Mouse (Mus musculus) heart, adult 9 months (tissue): Measurements from ENCODE around the gene Rad23b.
"Not testable (repeated sequence)": the region's sequence is repeated elsewhere in the genome, so short reads cannot be mapped to it uniquely, and the experiment has no call there.

Source experiments
- DNase-seq, 2 experiments: peaks; one replicate each; pipeline ENCODE4 v3.0.0; 2022; ENCODE audit warnings: low spot score in 2 of 2

The Rad23b gene

DNA sequence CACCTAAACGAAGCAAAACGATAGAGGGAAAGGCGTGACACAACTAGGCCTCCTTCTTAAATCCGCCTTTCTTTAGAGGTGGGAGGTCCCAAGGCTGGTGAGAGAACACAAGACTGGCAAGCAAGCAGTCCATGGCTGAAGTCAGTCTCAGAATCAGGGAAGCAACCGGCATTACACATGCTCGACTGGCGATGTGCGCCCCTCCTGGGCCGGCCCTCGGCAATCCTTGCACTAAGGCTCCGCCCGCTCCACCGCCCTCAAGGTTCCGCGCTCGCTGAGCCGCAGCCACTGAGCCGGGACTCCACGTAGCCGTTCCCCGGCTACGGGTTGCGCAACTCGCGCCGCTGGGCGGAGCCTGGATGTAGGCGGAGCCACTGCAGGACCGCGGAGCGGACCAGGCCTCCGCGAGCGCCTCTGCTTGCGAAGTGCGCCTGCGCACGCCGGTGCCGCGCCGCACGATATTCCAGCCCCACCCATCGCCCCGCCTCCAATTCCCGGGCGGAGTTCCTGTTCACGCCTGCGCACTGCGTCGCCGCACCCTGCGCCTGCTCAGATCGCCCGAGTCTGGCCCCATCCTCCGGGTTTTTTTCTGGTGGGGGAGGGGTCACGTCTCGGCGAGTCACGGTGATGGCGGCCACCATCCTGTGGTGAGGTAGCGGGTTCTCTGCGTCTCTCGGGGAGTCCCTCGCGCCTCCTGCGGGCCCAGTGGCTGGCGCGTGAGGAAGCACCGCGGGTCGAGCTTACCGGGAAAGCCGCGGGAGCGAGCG, at the start of gene Rad23b:
Gene Rad23b, plus strand, starts transcription at position 592 of the 767 bp plus-strand sequence.
- peak; percentile 99 to 100 for DNase-seq

DNA sequence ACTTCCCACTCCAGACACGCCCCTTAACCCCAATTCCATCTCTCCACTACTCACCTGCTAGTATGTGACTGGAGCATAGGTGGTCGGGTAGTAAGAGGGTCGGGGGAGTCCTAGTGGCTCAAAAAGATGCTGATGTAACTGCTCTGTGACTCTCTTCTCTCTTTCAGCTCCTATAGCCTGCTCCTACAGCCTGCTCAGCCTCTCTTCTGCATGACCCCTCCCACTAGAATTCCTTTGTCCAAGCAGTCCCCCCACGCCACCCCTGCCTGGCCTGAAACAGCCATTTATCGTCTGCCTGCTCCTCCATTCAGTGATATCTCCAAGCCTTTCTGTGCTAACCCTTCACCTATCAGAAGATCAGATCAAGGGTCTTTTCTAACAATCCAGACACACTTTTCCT, 45.7 kb upstream of the Rad23b start:
- no peak for DNase-seq

DNA sequence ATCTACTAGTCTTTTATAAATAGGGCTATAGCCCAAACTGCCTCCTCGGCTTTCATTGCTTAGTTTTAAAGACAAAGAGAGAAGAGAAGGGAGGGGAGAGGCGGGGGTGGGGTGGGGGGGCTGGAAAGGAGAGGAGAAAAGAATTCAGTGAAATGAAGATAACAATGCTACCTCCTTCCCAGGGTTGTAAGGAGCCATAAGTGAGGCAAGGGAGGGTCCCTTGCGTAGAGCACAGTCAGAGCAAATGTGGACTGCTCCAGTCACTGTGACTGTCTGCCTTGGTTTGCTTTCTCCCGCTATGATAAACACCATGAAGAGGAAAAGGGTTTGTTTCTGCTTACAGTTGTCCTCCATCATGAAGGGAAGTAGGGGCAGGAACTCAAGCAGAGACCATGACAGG, 43.2 kb upstream of the Rad23b start:
- DNase-seq = no peak

DNA sequence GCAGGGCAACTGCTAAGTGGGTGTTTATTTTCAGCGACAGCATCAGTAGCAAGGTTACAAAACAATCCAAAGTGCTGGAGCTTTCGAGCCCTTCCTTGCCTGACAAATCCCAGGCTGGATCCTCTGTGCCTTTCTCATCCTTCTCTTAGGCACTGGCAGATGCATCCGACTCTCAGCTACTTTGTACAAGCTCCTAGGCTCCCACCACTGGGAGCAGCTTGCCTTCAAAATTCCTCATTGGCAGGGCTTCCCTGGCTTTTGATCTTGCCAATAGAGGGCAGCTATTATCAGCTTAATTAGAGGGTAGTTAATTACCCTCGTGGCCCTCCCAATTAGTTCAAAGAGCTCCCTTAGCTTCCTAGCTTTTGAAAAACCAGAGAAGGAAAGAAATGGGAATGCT, 33.1 kb upstream of the Rad23b start:
- no peak for DNase-seq

DNA sequence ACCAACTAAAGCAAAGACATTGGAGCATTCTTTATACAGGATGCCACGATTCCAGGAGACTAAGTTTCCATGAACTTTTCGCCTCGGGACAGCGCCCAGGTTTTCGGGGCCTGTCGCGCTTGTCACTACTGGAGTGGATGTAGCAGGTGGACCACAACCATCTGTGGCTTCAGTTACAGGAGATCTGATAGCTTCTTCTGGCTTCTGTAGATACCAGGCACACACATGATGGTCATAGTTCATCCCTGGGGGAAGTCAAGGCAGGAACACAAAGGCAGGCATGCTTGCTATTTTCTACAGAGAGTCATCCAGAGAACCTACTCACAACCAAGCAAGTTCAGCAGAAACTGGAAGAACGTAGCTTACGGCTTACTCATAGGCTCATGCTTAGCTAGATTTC, 31.5 kb upstream of the Rad23b start:
- DNase-seq = not testable (repeated sequence)

DNA sequence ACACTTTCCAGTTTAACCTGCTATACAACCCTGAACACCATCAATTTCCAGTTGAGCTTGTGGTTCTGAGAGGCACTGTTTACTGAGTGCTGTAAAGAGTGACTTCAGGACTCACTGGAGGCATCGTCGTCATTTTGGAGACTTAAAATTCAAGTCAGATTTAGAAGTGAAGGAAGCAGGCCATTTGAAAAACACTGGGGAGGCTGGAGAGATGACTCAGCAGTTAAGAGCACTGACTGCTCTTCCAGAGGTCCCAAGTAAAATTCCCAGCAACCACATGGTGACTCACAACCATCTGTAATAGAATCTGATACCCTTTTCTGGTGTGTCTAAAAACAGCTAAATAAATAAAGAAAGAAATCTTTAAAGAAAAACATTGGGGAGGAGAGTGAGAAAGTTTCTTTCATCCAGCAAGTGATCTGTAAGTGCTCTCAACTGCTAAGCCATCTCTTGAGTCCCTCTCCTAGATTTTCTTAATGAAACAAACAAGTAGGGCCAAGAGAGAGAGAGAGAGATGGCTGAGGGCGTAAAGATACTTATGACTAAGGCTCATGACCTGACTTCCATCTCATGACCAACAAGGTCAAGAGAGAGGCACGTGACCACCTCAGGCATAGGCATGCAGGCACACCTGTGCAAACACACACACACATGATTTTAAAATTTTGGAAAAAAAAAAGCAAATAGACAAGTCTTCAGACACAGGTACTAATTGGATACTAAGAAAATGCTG, 23.9 kb upstream of the Rad23b start:
- DNase-seq = no peak

DNA sequence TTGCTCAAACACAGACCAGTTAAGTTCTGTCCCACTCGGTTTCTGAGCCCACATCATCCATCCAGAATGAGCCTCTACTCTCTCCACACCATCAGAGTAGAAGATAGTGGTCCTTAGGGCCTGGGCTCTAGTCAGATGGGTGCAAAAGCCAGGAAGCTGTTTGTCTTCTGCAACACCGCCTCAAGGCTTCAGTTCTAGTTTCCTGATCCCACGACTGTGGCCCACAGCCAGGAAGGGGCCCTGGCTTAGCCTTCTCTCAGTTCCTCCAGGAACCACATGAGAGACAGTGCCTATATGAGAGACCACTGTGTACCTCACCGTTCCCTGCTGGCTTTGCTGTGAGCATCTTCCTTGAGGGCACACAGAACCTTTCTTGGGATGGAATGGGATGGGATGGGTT, 22.3 kb upstream of the Rad23b start:
- no peak for DNase-seq

DNA sequence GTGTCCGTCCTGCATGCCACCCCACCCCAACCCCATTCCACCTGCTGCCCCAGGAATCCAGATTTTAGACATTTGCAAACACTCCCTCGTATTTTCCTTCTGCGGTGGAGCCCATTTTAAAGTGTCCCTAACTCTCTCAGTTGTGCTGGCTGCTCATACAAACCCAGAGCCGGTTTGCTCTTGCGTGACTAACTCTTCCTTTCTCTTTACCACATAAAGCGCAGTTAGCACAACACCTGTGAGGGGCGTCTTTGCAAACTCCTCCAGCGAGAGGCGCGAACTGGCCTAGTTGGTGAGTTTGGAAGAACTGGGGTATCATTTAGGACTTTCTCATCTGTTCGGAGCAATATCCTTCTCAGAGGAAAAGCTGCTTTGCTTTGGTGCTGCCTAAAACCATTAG, 21.4 kb upstream of the Rad23b start:
- no peak for DNase-seq

DNA sequence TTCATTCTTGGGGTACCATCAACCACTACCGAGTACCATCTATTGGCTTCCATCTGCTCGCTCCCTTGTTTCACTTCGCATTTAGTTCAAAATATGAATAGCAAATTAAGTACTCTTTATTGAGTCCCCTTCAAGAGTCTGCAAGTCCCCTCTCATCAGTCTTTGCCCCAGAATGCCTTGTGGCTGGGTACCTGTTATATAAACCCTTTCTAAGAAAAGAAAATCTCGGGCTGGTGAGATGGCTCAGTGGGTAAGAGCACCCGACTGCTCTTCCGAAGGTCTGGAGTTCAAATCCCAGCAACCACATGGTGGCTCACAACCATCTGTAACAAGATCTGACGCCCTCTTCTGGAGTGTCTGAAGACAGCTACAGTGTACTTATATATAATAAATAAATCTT, 20.9 kb upstream of the Rad23b start:
- not testable (repeated sequence) for DNase-seq

DNA sequence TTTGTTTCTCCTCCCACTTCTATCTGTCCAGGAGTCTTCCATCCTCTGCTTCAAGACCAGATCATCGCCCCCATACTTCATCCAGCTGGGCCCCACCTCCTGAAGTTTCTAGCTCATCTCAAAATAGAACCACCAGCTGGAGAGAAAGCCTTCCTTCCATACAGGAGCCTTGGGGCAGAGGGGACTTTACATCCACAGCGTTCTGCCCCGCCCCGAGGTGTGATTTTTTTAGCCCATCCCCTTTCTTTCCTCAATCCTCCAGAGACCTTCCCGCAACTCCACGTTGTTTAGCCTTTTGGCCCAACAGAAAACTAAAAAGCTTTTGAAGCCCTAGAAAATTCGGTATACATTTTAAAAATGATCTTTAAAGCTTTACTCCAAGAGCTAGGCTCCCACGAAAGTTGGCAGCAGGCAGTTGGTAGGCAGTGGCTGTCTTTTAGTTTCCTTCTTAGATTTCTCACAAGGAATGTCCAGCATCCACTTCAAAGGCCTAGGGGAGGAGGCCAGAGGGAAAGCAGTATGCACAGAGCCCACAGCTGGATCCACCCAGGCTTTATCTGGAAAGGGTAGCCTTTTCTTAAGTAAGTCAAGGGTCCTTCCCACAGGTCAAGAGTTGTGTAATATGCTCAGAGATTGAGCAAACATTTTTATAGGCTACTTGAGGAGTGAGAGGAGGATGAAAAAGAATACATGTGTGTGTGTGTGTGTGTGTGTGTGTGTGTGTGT, 20.1 kb upstream of the Rad23b start:
- no peak for DNase-seq

DNA sequence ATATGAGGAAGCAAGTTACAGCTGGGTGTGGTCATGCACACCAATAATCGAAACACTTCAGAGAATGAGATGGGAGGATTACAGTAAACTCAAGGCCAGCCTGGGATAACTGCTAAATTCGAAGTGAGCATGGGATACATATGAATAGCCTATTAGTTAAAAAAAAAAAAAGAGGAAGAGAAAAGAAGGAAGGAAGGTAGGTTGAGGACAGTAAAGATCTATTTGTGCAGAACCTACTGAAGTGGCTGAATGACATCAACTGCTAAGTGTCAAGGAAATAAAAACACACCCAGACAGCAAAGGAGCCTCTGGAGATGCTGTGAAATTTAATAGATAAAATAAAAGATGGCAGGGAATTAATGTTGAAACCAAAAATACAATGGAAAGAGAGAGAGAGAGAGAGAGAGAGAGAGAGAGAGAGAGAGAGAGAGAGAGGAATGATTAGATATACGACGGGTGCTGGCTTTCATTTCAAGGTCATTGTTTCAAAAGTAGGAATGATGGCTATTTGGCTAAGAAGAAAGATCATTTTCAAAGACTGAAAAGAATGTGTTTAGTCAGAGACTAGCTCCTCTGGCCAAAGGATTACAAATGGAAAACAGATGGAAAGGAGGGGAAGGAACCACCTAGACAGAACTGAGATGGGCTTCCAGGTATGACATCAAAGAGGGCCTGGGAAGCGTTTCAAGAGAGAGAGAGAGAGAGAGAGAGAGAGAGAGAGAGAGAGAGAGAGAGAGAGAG, 14.6 kb upstream of the Rad23b start:
- no peak for DNase-seq

DNA sequence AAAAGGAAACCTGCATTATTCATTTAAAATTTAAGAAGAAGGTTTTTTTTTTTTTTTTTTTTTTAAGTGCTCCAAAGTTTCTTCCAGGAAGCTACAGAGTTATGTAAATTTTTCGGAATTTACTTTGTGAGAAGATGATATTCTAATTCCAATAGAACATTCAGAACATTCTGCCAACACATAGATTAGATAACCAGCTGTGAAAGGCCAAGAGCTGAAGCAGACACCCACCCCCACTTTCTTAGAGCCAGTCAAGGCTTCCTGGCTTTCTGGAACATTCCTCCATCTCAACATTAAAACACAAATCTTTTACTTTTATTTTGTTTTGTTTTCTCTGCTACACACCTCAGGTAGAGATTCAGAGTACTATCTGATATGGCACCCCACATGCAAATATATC, 10.9 kb upstream of the Rad23b start:
- no peak for DNase-seq

DNA sequence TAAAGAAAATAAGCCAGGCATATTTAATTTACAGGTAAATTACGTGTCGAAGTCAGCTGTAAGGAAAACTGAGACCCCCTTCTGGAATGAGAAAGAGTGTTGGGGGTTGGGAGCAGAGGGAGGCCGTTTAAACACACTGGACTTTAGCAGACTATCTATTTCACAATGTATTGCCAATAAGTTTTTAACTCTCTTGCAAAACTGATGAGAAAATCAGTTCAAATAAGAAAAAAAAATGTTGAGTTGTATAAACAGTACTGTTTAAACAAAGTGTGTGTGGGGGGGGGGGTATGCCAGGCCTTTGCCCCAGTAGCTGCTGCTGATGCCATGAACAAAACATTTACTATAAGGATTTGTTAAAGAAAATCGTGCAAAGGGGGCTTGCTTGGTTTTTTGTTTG, 10.5 kb upstream of the Rad23b start:
- DNase-seq = no peak

DNA sequence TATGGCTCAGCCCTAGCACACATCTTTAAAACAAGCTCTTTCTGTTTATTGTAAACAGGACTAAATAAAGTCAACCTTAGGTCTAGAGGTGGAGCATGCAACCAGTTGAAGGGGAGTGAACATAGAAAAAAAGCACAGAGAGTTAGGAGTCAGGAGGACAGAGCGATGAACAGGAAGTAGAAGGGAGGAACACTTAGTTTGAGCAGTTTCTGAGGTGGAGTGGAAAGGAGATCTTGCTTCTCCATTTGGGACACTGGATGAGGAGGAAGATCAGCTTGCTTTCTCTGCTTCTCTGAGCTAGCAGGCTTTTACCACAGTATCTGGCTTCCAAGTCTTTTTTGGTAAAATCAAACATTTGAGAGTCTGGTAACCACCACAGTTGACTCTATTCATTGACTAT, 8.0 kb upstream of the Rad23b start:
- DNase-seq = no peak

DNA sequence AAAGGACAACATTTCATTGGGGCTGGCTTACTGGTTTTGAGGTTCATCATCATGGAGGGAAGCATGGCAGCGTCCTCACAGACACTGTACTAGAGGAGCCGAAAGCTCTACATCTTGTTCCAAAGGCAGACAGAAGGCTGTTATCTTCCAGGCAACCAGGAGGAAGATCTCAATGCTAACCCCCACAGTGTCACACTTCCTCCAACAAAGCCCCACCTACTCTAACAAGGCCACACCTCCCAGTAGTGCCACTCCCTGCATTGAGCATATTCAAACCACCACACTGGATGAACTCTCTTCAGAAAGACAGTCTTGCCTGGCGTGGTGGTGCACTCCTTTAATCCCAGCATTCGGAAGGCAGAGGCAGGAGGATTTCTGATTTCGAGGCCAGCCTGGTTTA, 7.2 kb upstream of the Rad23b start:
- no peak for DNase-seq

DNA sequence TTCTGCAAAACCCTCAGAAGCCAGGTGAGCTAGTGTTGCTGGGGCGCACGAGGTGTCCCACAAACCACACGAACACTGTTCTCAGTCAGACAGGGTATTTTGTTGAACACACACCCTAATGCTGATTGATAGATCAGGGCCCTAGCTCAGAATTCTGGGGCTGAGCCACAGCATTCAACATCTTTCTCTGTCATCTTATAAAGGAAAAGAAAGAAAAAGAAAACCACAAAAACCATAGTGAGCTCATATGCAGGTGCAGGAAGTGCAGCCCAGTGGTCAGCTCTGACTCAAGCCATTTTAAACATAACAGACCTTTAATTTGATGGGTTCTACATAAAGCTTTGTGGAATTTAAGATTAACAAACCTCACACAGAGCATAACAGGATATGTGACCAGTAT, 6.6 kb upstream of the Rad23b start:
- no peak for DNase-seq

DNA sequence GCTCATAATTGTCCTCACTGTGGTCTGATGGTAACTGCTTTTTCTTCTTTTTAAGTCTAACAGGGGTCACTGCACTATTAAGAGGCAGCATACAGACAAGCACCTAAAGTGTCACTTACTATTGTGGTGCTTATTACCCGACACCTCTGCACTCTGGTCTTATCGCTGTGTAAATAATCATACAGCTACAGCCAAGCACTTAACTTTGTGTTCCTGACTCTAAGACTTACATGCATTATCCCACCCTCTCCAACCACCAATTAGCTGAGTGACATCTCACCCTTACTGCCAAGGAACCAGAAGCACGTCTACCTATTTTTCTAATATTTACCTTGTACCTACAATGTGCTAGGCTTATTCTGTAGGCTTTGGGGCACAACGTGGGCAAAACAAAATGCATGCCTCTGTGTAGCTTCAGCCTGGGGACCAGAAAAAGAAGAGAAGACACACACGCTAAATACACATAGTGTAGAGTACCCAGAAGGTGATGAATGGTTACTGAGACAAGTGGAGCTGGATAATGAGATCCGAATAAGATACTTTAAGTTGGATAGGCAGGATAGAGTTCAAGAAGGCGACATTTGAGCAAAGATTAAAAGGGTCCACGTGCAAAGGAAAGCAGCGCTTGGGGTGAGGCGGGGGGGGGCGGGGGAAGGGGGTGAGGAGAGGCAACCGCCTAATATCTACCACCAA, 938 bp upstream of the Rad23b start:
- no peak for DNase-seq

DNA sequence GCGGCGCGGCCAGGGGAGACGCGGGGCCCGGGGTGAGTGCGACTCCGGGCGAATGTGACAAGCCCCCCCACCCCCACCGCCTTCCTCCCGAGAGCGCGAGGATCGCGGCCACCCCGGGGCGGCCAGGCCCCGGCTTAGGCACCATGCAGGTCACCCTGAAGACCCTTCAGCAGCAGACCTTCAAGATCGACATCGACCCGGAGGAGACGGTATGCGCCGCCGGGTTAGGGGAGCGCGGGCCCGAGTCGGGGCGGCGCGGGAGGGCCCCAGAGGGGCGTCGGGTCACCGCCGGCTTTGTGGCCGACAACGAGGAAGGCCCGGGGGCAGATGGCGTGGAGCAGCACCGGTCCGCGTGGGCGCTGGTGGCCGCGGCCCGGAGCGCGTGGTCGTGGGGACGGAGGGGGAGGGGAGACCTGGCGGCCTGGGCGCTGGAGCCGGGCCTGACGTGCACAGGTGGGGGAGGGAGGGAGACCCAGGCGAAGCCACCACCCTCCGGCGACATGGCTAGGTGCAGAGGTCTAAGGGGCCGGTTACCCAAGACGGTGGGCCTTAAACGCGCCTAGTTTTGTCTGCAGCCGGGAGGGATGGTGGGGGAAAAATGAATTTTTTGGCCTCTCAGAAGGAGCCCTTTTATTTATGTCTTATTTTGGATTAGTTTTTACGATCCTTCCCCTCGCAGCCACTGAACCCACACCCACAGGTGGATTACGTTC, 532 bp downstream of the Rad23b start:
- DNase-seq = peak; percentile 36 to 43

DNA sequence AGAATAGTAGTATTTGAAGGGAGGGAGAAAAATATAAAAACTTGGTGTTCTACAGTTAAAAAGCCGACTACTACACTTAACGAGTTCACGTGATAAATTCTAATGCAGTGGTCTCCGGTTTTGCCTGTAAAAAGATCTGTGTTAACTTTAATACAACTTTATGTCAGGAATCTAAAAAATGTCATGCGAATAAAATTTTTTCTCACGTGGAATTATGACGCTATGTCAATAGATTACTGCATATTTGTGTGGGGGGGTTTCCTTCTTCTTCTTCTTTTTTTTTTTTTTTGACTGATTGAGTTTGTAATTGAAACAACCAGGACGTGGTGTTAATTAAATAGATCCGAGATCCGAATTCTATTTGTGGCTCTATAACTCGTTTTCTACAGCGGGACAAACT, 1.2 kb downstream of the Rad23b start:
- no peak for DNase-seq

DNA sequence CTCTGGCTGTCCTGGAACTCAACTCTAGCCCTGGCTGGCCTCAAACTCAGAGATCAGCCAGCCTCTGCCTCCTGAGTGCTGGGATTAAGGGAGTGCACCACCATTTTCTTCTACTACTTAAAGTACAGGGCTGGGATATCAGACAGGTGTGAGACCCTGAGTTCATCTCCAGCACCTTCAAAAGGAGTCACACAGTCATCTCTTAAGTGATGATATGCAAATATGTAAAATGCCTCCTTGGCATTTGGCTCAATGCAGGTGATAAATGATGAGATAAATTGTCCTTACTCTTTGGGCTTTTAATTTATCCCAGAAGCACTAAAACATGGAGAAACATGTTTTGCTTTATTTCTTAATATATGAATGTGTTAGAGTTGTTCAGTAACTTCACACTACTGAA, 2.0 kb downstream of the Rad23b start:
- DNase-seq = no peak

DNA sequence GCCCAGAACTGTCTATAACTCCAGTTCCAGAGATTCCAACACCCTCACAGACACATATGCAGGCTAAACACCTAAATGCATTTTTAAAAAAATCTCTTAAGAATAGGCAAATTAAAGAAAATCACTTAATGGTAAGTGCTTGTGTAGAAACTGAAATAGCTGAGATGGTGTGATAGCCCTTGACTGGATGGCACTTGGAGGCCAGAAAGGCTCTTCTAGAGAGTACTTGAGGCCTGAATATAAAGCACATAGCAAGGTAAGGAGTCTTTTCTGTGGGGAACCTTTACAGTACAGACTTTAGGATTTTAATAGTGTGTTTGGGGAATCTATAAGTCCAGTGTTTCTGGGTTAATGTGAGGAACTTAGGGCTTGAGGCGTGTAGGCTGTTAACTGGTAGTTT, 4.2 kb downstream of the Rad23b start:
- no peak for DNase-seq
